ENCODE assay signal across 8 mouse cellular contexts in the genomic region with DNA sequence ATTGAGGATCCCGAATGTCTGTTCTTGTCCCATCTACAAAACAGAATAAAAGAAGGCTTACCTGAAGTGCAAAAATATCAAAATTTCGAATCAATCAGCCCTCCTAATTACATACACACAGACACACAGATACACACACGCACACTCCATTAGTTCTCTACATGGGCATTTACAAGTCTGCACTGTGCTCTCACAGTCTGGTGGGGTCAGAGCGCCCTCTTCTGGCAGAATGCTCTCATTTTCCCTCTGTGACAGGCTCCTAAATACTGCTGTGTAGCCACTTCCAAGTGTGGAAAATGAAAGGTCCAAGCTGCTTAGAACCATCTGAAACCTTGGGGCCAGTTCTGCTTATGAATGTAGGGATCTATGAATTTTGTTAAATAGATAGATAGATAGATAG.
DNase-seq lines count a peak whose midpoint lies in the region; ATAC-seq and TF ChIP-seq lines count a peak whose summit lies in the region.

No protein-coding gene starts in this region.

- peak; percentile 50 to 65 for DNase-seq in heart, adult 2 months
- no peak for DNase-seq in heart, postnatal 25 days (ENCODE audit: low spot score)
- peak; percentile 90 for DNase-seq in embryo, embryonic 10 days (ENCODE audit: low spot score)
- peak; percentile 53 to 73 for DNase-seq in gastrocnemius, postnatal 36 days
- peak; percentile 78 for DNase-seq in kidney, adult 9 months
- peak; percentile 91 for DNase-seq in midbrain, postnatal 0 days (ENCODE audit: low spot score)
- peak; percentile 57 to 86 for DNase-seq in spleen, postnatal 4 days (ENCODE audit: low spot score in 2 of 2)

- 31% methylated on average over 4 of the region's 4 CpGs for WGBS in heart, adult 2 months
- 36% methylated on average over 4 of the region's 4 CpGs for WGBS in limb, embryonic 12.5 days
- 29% methylated on average over 4 of the region's 4 CpGs for WGBS in midbrain, postnatal 0 days

- intact Hi-C loops in heart, adult 2 months (cut with DNase I): loop anchor here (1.0 to 2.0 kb wide), 2 partner anchors 403 to 411 kb away; no protein-coding TSS in a partner anchor
- intact Hi-C loops in heart, postnatal 25 days (cut with DNase I): loop anchor here (1.0 kb wide), 1 partner anchor 411 kb away; no protein-coding TSS in a partner anchor
- intact Hi-C loops in gastrocnemius, postnatal 36 days (cut with DNase I): no loop called here

- no peaks in the 10 kb centered on the region for H3K27me3 ChIP-seq in heart, adult 2 months (ENCODE audit: control insufficient read depth, insufficient read depth, low read length)
- peaks cover 20% of the 10 kb centered on the region for H3K27me3 ChIP-seq in limb, embryonic 12.5 days
- H3K27me3 ChIP-seq in midbrain, postnatal 0 days (ENCODE audit: insufficient read depth, low read length): no peaks in the 10 kb centered on the region

- TF ChIP-seq POLR2A in heart, adult 2 months (IDR thresholded peaks at IDR 0.05; ENCODE audit: insufficient read depth, low read depth, low read length): no peak

- no peaks in the 10 kb centered on the region for H3K36me3 ChIP-seq in heart, adult 2 months (ENCODE audit: control insufficient read depth, insufficient read depth, low read length)
- no peaks in the 10 kb centered on the region for H3K36me3 ChIP-seq in limb, embryonic 12.5 days
- peaks cover 12% of the 10 kb centered on the region; the same call in 1 of the 2 replicates for H3K36me3 ChIP-seq in midbrain, postnatal 0 days (ENCODE audit: insufficient read depth, low read length)

- no peak overlapping the region for H3K9ac ChIP-seq in heart, adult 2 months (ENCODE audit: low read depth, low read length)
- no peak overlapping the region for H3K9ac ChIP-seq in limb, embryonic 12.5 days (replicated peaks)
- H3K9ac ChIP-seq in midbrain, postnatal 0 days (replicated peaks; ENCODE audit: low read length, poor library complexity, severe bottlenecking): no peak overlapping the region

- no peak overlapping the region for H3K27ac ChIP-seq in heart, adult 2 months
- no peak overlapping the region for H3K27ac ChIP-seq in limb, embryonic 12.5 days
- no peak overlapping the region for H3K27ac ChIP-seq in midbrain, postnatal 0 days (ENCODE audit: low read depth, low read length)

- peak; percentile 82; the same call in 1 of the 2 replicates for ATAC-seq in limb, embryonic 12.5 days (ENCODE audit: insufficient number of reproducible peaks, insufficient read depth, low FRiP score, low TSS enrichment, low read depth)
- peak; percentile 92 for ATAC-seq in midbrain, postnatal 0 days (ENCODE audit: low FRiP score)

- TF ChIP-seq EP300 in heart, adult 2 months (IDR thresholded peaks at IDR 0.05; ENCODE audit: insufficient read depth, low read depth, low read length): no peak

- TF ChIP-seq CTCF in heart, adult 2 months (IDR thresholded peaks at IDR 0.05): peak; percentile 85
- peak; percentile 98 for TF ChIP-seq CTCF in midbrain, postnatal 0 days (IDR thresholded peaks at IDR 0.05)

- no peaks in the 10 kb centered on the region for H3K9me3 ChIP-seq in limb, embryonic 12.5 days
- no peaks in the 10 kb centered on the region for H3K9me3 ChIP-seq in midbrain, postnatal 0 days (ENCODE audit: low read length)

- no peak overlapping the region for H3K4me2 ChIP-seq in limb, embryonic 12.5 days
- no peak overlapping the region for H3K4me2 ChIP-seq in midbrain, postnatal 0 days (ENCODE audit: low read depth, low read length, poor library complexity, severe bottlenecking)

- H3K4me3 ChIP-seq in heart, adult 2 months: no peak overlapping the region
- no peak overlapping the region for H3K4me3 ChIP-seq in limb, embryonic 12.5 days (replicated peaks)
- no peak overlapping the region for H3K4me3 ChIP-seq in midbrain, postnatal 0 days (ENCODE audit: low read depth, low read length)

- no peaks in the 10 kb centered on the region for H3K79me2 ChIP-seq in heart, adult 2 months (replicated peaks; ENCODE audit: control insufficient read depth, insufficient read depth, low read length)

- no peaks in the 10 kb centered on the region for H3K4me1 ChIP-seq in heart, adult 2 months (ENCODE audit: control insufficient read depth, insufficient read depth, low read length)
- H3K4me1 ChIP-seq in limb, embryonic 12.5 days (replicated peaks): no peaks in the 10 kb centered on the region
- H3K4me1 ChIP-seq in midbrain, postnatal 0 days (ENCODE audit: insufficient read depth, low read length): no peaks in the 10 kb centered on the region
